Mouse (Mus musculus) left cerebral cortex, adult 9 months (tissue): ENCODE measurements at regions not wholly inside any gene's neighbourhood (a gene's known extent, or its start where the extent isn't known, plus 50 kb on each side); places are given as distances from the start of the nearest gene placed in this dataset.

Source experiments
- DNase-seq, 2 experiments: peaks; one replicate each; pipeline ENCODE4 v3.0.0; 2022; ENCODE audit warnings: low spot score in 2 of 2

DNA sequence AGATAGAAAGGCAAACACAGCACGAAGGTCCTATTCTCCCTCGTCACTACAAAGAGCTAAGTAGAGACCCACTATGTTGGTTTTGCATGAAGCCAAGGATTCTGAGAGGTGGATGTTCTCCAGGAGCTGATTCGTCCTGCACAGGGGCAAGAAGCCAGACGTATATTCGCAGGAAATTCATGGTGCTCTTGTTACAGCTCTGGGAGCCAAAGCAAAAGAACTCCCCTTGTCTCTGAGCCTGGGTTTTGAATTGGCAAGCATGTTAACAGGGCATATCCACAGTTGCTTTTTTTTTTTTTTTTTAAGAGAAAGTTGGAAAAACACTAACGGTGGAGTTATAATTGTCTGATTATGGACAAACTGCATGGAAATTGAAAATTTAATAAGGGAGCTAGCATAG lies 191.7 kb upstream of the Prickle1 start:
- DNase-seq: no peak

DNA sequence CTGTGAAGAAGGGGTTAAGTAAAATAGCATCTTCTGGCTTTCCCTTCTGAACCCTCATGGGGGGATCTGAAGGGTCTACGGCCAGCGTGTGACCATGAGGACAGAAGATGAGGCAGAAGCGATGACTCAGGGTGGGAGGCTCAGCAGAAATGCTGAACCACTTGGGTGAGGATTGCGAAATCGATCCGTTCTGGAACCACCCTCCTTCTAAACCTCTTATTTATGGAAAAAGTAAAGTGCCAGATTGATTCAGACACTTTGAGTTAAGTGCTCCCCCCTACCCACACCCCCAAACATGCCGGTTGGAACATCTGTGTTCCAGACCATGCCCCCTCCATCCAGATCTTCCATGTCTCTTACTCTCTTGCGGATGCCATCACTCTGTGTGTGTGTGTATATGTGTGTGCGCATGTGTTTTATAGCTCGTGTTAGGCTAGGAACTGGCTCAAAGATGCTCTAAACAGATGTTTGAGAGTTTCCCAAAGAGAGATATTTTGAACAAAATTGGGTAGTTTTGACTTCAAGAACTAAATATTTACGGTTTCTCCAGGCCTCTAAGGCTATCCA lies 190.2 kb upstream of the Prickle1 start:
- no peak for DNase-seq

DNA sequence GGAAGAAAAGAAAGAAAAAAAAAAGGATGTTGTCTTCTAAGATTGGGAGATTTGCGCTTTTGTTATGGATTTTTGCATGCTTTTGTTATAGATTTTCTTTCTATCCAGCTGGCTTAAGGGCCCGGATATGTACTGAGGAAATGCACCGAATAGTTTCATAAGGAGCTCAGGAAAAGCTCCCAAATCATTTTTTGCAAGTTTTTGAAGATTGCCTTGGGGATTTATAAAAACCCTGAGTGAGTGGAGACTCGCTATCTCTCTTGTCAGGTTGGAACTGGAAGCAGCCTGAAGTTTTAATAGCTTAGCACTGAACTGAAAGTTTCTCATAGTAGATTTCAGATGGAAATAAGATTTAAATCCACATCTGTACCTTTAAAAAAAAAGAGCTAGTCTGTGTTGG lies 188.0 kb upstream of the Prickle1 start:
- no peak for DNase-seq

DNA sequence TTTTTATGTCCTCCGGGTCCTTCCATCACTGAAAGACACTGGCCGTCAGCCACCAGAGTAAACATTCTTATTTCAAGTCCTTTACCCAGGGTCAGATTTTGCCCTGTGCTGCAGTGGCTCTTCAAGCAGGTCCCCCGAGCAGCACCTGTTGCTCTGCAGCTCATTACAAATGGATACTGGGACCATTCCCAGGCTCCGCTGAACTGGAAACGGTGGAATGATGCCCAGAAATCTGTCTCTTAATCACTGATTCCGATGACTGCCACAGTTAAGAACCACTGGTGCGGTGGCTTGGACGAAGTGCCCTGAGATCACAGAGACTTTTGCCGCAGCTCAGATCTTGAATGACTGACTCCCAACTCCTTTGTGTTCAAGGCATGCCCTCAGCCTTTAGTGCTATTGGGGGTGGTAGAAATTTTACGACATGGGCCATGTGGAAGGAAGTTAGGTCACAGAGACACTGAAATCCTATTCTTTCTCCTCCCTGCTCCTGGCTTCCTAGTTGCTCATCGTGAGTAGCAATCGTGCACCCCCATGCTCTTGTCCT lies 179.6 kb upstream of the Prickle1 start:
- no peak for DNase-seq

DNA sequence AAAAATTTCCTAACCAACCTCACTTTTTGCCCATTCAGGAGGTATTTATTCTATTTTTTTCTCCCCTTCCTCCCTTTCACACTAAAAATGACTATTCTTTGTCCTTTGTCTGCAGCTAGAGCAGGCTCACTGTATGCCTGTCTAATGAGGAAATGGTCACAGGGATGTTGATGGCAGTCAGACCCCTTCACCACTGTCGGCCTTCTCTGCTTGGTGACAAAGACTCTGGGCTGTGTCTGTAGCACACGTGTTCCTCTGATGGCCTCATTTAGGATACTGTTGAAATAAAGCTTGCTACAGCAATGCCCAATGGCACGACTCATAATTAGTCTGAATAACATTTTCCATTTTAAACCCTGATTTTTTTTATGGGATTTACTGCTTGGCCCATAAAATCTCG lies 178.6 kb upstream of the Prickle1 start:
- no peak for DNase-seq

DNA sequence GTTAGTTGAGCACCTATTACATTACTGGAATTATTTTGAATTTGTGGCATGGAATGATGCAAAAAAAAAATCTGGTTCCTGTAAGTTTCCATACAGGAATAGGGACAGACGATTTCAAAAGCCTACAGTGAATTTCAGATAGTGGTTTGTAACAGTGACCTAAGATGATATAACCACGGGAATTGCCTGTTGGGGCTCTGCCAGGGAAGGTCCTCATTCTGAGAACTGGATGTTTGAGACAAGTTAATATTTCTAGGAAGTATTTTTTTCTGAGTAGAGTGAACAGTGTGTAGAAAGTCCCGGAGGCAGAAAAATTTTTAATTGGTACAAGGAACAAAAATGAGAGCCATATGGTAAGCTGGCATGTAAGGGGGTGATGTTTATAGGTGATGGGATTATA lies 171.3 kb upstream of the Prickle1 start:
- no peak for DNase-seq

DNA sequence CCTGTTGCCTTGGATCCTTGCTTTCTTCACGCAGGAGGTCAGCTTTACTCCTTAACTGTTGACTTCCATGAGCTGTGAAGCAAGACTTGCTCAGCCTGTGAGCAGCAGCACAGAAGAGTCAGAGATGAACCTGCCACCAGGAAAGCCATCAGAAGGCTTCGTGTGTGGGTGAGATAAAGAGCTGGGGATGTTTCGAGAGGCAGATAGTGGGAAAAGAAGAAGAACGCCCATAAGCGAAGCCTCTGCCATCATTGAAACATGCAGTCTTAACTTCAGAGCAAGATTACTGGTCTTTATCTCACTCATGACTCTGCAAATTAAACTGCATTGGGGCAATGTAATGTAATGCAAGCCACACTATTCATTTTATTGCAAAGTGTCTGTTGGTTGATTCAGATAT lies 167.4 kb upstream of the Prickle1 start:
- no peak for DNase-seq

DNA sequence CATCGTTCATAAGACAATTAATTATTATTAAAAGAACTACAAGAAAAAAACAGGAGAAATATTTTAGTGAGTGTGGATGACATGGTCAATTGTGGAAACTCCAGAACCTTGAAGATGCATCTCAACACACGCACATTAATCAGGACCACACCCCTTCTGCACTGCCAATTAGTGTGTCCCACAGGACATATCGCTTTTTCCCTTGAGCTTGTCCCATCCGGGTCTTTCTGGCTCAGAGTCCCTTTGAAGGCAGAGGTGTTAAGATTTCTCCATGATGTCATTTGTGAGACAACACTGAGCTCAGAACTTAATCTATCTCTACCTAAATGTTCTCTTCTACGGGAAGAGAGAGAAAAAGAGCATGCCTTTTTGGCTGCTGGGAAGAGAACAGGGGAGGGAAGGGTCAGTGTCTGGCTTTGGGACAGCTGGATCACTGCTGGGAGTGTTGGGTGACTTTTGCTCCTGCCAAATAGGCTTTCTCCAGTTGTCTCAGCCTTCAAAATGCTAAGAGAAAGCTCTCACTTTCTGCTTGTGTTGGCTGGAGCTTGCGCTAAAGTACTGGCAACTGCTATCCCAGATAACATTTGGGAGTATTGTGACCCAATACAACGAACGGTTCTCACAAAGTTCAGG lies 162.6 kb upstream of the Prickle1 start:
- no peak for DNase-seq

DNA sequence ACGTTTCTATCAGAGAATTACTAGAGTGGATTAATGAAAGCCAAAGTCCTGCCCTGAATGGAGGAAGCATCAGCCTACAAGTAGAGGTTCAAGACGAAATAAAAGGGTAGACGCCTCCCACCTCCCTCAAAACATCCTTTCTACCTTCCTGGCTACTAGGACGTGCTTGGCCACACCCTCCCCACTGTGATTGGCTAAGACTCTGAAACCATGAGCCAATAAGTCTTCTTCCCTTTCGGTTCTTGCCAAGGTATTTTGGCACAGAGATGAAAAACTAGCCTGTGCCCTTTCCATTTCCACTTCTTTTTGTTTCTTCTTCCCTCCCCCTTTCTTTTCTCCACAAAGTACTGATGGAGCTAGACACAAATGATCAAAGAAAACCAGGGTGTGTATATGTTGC lies 160.3 kb upstream of the Prickle1 start:
- DNase-seq: no peak

DNA sequence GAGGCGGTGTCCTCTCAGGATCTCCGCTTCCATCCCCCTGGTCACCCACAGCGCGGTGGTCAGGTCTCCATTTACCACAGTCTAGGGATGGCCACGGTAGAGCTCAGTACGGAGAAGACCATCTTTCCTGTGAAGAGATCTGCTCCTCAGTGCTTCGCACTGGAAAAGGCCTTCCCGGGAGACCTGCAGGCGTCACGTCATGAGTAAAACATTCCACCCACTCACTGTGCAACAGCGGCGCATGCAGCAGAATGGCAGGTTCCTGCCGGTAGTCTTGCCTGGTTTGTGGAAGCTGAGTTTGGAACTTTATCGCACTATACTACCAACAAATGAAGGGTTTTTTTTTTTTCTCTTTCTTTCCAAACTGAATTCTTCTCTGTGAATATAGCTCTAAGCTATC lies 156.1 kb upstream of the Prickle1 start:
- peak; percentile 25 to 63 for DNase-seq

DNA sequence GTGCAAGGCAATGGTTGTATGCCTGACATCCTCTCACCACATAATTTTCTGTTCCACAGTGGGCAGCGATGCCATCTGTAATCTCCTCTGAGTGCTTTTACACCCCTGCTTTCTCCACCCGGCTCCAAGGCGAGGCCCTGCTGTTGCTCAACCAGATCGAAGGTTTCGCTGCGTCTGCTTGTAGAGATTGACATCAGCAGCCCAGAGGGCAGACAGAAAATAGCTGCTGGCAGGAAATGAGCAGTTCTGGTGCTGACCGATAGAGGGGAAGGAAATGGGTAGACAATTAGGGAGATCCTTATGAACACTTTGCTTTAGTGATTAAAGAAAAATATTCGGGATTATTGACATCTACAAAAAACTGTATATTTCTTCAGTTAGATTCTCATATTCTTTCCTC lies 155.3 kb upstream of the Prickle1 start:
- DNase-seq: peak; percentile 16 to 64

DNA sequence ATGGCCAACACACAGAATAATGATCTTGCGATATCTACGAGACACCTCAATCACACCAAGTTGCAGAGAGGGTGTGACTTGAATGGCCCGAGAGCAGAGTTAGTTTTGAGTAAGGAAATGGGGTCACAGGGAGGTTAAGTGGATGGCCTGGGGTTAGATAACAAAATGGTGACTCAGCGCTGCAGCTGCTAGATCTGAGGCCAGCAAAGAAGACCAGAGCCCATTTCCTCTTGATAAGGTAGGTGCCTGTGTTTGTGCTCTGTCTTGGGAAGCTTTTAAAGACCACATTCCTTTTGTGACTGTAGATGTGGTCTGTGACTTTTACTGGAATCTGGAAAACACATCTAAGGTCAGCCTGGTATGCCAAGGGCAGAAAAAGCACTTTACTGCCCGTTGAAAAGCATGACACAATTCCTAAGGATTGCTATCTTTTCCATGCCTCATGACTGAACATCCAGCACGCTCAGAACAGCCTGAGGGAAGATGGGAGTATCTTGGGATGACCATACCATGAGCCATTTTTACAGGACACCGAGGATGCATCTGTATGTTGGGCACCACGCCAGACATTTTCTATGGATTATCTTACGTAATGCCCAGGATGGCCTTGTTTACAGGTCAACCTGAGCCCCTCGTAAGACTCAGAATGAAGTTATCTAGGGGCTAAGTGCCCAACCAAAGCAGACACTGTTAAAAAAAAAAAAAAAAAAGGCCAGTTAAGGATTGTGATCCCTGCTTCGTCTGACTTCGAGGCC lies 148.7 kb upstream of the Prickle1 start:
- no peak for DNase-seq

DNA sequence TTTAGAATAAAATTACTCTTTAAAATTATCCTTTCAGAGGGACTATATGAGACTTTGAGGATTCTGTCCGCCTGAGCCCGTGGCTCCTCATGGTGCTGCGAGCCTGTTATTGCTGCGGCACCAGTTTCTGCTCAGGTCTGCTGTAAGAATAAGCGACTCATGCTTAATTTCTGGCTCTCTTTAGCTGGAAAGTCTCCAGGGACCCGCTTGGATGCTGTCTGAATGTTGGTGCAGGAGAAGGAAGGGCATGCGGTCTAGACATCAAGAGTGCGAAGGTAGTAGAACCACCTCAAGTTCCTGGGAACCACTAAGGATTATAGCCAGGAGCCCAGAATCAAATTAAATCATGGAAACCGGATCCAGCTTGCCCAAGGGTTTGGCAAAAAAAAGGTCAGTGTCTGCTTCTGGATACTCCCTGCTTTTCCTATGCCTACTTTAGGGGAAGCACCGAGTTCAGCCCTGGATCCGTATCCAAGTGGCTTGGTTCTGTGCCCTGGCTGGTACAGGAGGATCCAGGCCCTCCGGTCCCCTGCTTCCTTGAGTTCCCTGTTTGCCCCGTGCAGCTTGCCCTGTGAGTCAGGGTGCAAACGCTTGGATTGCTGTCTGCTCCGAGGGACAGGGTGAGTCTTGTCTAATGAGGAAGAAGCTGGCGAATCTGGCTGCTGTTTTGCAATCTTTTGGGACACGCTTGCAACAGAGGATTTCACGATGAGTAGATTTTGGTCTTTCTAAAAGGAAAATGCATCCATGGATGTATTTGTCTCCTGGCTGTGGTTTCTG lies 138.2 kb upstream of the Prickle1 start:
- DNase-seq: no peak

DNA sequence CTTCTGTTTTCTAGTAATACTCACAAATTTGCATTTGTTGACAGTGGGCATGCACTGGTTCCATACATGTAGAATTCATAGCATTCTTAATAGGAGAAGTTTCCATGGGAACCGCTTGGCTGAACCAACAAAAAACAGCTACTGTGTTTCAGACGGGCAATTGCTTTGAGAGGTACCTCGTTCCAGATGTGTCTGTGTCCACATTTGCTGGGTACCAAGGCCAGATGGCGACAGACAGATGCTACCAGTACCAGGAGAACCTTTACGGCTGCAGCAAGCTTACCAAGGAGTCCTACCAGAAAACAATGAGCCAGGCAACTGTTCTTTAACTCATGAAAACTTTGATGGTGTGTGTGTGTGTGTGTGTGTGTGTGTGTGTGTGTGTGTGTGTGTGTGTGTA lies 137.1 kb upstream of the Prickle1 start:
- no peak for DNase-seq

DNA sequence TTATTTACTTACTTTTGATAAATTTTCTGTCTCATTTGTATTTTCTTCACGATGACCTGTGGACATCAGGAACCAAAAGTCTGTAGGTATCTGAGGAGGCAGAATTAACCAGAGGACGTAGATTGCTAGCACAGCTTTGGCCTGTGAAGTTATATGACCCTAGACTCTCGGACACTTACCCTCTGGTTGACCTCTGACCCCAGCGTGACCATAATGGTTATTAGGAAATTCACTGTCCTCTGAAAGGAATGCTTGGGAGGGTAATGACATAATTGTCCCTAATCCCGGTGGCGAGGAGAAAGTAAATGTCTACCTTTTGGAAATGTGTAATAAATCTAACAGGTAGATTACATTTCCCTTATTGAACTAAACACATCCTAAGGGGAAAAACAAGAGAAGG lies 135.5 kb upstream of the Prickle1 start:
- no peak for DNase-seq

DNA sequence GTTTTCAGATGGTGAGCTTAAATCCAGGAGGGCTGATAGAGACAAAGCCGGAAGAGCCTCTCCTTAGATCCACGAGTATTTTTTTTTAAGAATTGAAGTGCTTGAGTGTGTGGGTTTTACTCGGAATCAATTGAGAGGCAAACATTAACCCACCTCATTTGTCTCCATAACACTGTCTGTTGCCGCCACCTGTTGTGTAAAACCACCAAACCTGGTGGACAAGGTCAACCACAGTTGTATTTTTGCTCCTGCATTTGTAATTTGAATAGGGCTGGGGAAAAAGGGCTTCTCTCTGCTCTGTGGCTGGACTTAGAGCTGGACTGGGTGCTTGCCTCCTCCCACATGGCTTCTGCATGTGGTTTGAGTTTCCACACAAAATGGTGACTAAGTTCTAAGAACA lies 119.8 kb upstream of the Prickle1 start:
- DNase-seq: no peak

DNA sequence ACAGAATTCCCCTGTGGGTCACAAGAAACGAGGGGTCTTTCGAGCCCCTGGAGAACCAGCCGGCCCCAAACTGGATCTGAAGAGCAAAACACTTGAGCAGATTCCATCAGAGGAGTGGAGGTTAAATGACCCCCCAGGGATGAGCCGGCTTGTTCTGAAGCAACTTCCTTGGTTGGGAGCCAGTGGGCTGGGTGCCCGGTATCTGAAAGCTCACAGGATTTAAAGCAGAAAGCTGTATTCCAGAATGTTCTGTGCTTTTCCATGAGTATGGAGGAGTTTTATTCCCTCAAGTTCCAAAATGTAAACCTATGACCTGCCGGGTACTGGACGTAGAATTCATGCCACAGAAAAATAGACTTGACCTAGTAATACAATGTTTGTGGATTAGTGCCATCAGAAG lies 117.7 kb upstream of the Prickle1 start:
- peak in 1 of 2 experiments; percentile 21 for DNase-seq

DNA sequence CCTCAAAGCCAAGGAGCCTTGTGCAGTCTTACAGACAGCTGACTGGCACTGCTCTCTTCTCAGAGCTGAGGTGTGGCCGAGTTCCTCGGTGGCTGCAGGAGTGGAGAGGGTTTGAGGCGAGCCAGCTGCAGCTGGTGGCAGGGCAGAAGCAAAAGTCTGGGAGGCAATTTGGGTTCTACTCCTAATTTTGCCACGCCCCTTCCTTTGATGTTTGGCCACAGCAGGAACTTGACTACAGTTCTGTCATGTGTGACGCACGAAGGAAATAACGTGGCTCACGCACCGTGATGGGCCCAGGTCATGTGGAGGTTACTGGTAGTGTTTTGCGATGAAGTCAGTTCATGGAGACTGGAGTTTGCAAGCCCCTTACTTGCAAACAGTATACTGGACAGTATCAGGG lies 116.9 kb upstream of the Prickle1 start:
- DNase-seq: no peak

DNA sequence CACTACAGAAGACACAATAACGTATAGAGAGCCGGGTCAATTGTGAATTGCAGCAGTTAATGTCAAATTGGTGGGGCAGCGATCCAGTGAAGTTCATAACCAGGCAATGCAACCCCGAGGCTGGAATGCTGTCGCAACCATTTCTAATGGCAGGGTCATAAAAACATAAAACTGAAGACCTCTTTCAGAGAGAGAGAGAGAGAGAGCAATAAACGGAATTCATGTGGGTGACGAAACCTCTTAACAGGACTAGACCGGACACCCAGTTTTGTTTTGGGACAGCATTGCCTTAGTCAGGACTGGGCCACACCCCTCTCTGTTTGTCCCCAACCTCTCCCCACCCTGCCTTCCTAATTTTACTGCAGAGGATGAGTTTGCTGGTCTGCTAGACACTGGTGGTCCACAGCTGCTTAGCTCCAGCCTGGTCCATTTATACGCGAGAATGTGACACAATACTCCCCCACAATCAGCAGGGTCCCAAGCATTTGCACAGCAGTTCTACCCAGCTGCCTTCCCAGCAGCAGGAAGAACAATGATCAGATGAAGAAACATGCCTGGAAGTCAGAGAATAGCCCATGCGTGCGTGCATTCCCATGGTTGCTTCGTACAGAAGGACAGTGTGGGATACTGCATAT lies 115.6 kb upstream of the Prickle1 start:
- no peak for DNase-seq

DNA sequence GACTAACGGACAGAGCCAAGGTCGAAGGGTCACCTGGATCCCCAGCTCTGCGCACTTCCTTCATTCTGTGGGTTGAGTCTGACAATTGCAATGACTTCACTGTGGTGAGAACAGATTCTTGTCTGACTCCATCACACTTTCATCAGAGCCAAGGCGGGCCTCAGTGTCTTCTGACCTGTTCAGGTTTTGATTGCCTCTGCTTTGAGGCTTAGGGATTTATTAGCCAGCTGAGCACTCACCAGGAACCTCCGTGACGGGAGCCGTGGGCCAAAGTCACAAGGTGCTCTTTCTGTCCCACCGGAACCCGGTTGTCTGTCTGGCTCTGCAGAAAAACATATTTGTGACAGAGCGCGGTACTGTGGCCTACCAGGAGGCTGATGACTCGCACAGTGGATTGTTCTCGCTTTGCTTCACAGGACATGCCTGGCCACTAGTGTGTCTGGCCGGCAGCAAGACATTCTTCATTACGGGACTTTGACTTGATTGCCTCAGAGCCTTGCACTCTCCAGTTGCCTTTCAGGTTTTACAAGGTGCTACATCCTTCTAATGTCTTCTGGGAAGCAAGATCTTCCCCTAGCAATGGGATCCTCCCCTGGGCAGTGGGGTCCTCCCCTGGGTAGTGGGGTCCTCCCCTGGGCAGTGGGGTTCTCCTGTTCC lies 114.9 kb upstream of the Prickle1 start:
- DNase-seq: no peak

DNA sequence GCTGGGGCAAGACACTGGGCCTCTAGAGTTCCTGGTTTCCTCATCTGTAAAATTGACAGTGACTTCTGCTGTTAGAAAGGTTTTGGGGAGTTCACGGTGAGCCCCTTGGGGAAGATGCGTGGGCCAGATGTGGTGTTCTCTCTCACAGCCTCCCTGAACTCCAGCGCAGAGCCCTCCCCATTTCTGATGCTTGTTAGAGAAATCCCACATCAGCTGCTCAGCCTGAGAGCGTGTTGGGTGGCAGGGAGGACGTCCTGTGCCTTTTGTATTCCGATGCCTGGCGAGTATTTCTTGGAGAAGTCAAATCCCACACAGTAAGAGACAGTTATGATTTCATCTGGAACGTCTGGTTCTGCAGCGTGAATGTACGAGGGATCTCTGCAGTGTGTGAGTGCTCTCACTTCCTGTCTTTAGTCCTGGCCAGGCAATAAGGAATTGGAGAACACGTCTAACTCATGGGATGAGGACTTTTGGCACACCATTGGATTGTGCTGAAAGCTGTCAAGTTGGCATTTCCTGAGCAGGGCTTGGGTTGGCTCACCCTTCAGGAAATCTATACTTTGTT lies 110.8 kb upstream of the Prickle1 start:
- no peak for DNase-seq
